Mouse (Mus musculus): Measurements from ENCODE around the gene Mpped1.

Gene Mpped1

DNA sequence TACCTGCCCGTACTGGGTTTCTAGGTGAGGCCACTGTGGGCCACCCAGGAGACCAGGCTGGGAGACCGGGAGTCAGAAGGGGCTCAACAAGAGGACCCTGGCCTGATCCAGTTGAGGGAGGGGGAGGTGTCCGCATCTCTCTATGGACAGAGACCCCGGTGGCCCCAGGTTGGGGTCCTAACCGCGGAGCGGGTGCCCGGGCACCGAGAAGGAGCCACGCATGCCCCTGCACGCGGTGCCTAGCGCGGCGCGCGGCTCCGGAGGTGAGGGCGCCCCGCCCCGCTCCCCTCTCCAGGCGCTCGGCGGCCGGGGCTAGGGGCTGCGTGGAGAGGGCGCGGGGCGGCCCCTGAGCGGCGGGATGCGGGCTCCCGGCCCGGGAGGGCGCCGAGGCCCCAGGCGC, at the start of gene Mpped1:
Gene Mpped1, plus strand, starts transcription at position 81 of the 400 bp plus-strand sequence.
- in situ Hi-C loops (cut with MboI, MseI), result no loop called here

DNA sequence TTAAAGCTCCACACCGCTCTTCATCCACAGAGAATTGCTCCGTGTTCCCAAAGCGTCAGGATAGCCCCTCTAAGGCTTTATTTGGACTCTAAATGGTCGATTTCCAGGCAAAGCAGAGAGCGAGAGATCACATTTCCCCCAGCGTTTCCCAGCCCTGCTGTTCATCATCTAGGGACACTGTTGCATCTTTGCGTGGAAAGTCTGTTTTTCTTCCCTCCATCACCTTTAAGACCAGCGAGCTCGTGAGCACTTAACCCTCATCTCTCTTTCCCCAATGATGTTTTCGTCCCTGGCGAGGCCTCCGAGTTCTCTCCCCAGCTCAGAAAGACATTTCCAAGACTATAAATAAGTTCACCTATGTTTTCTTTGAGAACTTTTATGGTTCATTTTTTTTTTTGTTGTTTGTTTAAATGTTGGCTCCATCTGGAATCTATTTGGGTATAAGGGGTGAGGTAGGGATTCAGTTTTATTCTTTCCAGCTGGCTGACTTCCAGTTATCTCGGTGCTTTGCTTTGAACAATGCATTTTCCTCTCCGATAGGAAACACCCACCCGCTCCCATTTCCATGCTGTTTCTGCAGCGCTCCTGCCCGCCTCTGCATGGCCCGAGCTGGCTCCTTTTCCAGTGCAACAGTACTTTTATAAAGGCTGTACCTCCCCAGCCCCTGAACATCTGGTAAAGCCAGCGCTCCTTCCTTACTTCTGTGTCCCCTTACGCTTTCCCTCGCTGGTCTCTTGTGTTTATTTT, 38.4 kb upstream of the Mpped1 start:
- in situ Hi-C loops (cut with MboI, MseI), result no loop called here

DNA sequence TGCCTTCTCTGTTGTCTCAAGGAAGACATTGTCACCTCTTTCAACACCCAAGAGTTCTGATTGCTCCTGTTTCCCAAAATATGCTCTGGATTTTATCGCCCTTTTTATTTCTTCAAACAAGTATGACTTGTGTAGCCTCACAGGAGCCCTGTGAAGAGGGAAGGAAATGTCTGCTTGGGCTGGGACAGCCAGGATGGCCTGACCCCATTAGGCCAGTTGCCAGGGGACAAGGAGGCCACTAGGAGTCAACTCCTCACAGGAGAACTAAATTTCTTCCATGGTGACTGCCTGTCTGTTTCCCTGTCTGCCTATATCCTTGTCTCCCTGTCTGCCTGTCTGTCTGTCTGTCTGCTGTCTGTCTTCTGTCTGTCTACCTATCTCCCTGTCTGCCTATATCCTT, 37.2 kb upstream of the Mpped1 start:
- in situ Hi-C loops (cut with MboI, MseI), result no loop called here

DNA sequence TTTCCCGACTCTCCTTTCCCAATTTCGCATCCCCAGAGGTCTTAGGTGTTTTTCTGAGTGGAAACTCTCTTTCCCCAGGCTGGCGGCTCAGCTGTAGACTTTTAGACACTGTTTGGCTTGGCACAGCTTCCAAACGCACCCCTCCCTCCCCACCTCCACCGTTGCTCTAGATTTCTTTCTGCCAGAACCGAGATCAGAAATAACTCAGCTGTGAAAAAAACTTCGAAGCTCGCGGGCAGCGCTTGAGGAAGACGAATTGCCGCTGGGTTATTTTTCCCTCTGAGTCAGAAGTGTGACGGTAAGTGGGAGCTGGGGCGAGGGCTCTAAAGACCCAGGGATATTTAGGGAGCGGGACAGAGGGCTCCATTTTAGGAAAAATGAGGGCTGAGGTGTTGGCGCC, 33.0 kb upstream of the Mpped1 start:
- in situ Hi-C loops (cut with MboI, MseI), result no loop called here

DNA sequence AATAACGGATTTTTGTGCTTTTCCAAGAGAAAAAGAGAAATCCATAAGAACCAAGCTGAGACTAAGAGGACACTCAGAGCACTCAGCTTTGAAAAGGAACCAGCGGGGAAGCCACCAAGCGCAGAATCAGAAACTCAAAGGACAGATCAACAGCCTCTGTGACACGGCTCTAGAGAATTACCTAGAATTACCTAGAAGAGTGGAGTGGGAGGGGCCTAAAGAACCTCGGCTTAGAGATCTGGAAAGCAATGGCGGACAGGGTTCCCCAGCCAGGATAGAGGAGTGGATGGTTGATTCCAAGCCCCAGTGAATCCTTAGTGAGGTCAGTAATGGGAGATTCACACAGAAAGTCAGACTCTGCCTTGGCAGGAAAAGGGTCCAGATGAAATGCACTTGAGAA, 30.3 kb upstream of the Mpped1 start:
- in situ Hi-C loops (cut with MboI, MseI), result no loop called here

DNA sequence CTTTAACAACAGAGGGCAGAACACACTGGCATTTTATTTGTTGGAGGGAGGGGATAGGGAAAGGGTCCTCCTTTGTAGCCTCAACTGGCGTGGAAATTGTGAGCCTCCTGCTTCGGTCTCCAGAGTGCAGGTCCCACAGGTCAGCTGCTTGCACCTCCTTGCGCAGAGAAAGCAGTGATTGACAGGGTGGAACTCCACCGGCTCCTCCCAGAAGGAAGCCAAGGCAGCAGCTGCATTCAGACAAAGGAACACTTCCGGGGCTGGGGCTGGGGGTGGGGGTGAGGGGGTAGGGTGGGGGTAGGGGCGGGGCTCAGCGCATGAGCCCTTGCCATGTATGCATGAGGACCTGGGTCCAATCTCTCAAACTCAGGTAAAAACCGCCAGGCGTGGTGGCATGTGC, 29.8 kb upstream of the Mpped1 start:
- in situ Hi-C loops (cut with MboI, MseI), result no loop called here

DNA sequence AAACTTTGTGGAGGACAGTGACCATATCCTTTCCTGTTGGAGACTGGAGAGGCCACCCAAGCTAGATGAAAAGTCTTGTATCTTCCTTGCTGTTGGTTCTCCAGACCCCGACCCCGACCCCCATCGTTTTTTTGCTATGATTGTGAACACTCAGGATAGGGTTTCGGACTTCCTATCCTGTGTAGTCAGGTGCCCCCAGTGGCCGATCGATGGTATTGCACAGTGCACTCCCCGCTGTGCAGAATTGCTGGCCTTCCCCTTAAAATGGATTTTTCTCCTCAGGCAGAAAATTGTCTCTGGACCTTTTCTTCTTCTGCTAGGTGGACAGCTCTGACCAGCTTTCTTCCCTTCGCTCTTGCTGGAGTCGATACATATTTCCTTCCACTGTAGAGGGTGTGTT, 22.5 kb upstream of the Mpped1 start:
- in situ Hi-C loops (cut with MboI, MseI), result no loop called here

DNA sequence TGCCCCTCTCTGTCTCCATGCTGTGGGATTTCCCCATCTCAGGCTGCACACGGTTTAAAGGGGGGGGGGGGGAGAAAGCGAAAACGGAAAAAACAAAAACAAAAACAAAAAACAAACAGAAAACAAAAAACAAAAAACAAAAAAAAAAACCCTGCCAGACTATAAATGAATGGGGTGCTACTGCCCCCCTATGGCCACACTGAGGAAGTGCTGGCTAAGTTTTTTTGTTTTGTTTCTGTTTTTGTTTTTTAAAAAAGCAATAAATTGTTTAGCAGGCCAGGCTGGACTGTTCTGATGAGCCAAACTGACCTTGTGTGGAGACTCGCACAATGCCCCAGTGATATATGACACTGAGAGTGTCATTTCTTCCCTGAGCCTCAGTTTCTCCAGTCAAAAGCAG, 20.3 kb upstream of the Mpped1 start:
- in situ Hi-C loops (cut with MboI, MseI), result no loop called here

DNA sequence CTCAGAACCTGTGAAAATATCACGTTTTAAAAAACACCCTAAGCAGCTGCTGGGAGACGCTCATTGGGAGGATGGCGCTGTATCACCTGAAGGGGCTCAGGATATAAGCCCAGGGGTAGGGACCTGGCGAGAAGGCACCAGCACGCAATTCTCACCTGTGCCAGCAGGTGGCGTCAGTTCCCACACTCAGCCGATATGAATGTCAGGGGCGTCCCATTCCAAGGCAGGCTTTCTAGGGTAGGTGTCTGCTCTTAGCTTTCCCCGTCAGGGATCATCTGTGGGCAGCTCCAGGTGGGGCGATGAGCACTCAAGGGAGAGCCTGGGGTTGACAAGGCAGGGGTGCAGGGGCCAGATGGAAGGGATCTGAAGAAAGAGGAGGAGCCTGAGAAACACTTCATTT, 18.6 kb upstream of the Mpped1 start:
- in situ Hi-C loops (cut with MboI, MseI), result no loop called here

DNA sequence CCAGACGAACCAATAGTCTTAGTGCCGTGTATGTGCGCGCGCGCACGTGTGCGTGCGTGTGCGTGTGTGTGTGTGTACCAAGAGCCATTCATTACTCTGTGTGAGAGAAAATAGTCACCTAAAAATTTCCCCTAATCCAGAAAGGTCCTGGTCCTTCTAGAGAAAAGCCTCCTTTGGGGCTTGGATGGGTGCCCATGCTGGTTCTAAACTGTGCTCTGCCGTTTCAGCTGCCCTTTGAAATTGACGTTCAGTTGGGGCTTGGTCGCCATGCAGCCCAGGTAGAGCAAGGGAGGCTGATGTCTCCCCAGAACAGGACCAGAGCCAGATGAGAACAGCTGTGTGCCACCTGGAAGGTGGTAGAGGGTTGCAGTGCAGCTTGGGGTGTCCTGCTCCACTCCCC, 17.8 kb upstream of the Mpped1 start:
- in situ Hi-C loops (cut with MboI, MseI), result no loop called here

DNA sequence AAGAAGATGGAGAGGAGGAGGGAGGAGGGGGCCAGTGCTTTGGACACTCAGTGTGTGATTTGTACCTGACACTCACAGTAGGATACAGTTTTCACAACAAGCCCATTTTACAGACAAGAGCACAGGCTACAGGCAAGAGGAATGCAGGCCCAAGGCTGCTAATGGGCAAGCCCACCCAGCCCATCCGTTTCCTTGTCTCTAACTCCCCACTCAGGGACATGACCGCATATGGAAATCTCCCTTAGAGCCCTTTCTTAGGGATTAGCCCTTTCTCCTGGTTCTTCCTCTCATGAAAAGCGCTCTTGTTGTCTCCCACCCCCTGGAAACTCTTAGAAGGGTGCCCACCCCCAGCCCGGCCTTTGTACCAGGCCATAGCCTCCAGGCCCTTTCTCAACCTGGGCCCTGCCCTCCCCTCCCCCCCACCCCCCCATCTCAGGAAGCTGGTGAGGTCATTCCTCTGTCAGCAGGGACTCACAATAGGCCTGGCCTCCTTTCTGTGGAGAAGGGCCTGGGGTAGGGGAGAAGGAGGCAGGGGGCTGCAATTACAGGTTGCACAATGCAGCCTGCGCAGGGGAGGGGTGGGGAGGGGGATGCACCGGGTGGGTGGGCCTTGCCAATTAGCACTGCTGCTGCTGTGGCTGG, 13.8 kb upstream of the Mpped1 start:
- in situ Hi-C loops (cut with MboI, MseI), result no loop called here

DNA sequence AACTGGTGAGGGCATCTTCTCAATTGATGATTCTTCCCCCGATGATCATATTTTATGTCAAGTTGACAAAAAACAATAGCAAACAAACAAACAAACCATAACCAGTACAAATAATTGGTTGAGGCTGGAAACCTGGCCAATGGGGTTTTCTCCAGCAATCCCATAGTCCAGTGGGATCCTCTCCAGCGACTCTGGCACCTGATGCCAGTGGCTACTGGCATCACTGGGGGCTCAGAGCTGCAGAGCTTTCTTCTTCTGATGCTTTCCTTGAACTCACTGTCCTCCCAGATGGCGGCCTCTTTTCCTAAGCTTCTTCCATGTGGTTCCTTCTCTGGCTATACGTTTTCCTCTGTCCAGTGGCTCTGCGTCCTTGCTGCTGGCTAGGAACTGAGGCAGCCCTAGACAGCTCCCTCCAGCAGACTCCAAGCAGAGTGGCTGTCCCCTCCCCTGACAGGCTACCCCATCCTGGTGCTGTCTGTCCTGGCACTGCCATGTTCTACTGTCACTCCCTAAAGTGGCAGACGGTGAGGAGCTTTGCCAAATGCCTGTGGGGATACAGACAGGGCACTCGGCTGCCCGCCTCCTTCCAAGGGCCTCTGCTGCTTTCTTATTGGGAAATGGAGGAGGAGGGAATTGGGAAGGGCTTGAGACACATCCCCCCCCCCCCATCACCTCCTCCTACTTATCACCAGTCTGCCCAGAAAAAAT, 7.8 kb upstream of the Mpped1 start:
- in situ Hi-C loops (cut with MboI, MseI), result no loop called here

DNA sequence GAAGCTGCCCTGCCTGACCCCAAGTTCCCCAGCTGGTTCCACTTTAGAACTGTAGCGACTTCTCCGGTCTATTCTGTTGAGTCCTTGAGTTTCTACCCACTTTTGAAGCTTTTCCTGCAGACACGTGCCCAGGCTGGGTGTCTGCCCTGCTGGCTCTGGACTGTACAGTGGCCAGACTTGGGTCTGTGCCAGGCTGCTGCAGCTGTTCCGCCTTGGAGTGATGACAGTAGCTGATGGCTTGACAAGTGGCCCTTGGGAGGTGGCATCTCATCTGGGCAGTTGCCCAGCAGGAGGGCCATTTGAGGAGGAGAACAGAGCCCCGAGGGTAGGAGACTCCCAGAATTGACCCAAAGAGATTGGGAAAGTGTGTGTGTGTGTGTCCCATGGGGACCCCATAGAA, 6.8 kb upstream of the Mpped1 start:
- in situ Hi-C loops (cut with MboI, MseI), result no loop called here

DNA sequence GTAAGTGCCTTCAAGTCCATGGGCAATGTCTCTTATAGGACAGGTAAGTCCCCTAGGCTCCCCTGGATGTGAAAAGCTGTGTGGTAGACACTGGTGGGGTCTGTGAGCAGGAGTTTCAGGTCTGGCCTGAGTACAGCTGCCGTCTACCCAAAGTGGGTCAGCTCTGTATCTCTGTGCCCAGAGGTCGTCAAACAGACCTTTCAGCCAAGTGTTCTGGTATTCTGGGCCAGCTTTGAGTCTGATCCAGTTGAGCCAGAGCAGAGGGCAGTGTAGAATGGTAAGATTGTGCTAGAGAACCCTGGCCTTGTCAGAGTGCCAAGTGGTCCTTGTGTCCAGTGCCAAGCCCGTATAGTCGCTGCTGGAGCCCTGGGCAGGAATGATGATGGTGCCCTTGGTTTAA, 6.3 kb upstream of the Mpped1 start:
- in situ Hi-C loops (cut with MboI, MseI), result no loop called here

DNA sequence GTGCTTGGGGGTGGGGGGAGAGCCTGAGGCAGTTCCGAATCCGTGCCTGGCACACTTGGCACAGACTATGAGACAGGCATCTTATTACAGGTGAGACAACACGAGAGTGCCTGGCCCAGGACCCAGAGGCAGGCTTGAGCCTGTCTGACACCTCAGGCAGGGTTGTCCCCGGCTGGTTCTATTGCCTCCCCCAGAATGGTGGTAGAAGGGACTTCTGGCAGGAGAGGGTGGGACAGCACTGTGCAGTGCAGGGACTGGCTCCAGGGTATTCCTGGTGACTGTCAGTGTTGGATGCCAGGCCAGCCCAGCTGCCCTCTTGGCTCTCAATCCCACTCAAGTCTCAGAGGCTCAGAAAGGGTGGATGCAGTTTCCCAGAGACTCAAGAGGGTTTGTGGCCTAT, 4.3 kb upstream of the Mpped1 start:
- in situ Hi-C loops (cut with MboI, MseI), result no loop called here

DNA sequence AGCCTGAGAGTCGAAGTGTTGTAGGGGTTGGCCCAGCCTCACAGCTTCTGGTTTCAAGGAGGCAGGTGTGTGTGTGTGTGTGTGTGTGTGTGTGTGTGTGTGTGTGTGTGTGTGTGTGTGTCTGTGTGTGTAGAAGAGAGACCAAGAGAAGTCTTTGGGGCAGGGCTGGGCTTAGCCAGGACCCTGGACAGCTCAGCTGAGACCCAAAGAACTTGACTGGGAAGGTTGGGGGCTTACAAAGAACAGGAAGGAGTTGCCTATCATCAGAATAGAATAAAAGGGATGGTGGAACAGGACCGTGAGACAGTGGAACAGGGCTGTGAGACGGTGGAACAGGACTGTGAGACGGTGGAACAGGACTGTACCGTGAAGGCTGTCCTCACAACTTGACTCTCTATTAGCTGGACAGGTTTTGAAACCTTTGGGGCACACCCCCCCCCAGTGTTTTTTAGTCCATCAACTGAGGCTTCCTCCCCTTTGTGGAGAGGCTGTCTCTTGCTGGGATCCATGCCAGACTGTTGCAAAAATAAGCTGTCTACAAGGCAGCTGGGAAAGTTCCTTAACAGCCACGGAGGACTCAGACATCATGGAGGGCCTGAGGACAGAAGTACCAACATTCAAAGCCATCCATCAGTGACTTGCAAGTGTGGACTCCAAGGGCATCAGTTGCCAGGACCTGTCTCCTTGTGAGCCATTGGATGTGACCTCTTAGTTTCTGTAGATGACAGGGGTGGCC, 2.8 kb upstream of the Mpped1 start:
- in situ Hi-C loops (cut with MboI, MseI), result no loop called here

DNA sequence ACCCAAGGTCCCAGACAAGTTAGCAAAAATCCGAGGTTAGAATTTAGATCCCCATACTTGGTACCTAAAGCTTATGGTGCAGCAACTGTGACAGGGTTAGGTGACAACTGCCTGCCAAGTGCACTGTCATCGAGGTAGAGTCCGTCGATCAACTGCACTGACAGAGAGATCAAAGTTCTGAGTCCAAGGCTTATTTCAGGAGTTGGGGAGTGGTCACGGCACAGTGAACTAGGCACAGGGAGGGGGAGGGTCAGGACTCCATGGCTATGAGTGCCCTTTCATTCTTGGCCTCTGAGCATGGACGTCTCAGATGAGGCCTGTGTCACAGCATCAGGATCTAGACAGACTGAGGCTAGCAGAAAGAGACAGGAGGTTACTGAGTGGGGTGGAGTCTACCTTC, 1.8 kb upstream of the Mpped1 start:
- in situ Hi-C loops (cut with MboI, MseI), result no loop called here

DNA sequence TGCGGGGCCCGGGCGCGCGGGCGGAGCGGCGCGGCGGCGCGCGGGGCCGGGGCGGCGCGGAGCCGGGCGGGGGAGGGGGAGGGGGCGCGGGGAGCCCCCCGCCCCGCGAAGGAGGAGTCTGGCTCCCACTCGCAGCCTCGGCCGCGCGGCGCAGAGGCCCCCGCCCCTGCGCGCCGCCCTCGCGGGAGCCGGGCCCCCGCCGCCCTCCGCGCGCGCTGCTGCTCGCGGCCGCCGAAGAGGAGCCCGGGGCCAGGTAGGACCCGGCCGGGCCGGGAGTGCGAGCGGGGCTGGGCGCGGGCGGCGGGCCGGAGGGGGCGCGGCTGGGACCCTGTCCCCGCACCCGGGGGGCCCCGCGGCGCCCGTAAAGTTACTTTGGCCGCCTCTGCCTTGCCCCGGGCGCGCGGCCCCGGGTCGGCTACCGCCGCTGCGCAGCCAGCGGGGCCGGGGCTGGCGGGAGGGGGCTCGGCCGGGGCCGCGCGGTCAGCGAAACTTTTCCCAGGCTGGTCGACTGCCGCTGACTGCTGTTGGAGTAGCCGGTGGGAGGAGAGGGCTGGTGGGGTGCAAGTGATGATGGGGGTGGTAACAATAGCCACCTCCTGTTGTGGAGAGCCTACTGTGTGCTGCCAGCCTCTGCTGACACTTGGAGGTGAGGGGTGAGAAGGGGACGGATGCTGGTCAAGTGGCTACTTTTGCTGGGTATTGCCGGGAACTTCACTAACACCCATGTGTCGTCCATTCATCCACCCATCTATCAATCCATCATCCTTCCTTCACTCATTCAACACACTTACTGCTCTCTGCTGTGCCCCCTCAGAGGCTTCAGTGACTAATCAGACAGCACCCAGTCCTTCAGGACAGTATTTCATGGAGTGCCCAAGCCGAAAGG, 831 bp downstream of the Mpped1 start:
- in situ Hi-C loops (cut with MboI, MseI), result no loop called here

DNA sequence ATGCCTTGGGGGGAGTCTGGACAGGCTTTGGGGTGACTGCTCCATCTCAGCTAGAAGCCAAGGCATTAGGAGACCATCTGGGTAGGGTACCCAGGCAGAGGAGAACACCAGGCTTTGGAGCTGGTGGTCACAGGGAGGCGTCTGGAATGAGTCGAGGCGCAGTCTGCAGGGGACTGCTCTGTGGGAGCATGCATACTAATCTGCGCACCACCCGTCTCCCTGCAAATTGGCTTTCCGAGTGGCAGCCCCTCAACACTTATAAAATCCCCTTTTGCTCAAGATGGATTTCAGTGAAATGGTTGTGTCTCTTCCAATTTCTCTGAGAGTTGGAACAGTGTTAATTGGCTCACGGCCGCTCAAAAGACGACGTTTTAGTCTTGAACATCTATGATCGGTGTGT, 2.0 kb downstream of the Mpped1 start:
- in situ Hi-C loops (cut with MboI, MseI), result no loop called here

DNA sequence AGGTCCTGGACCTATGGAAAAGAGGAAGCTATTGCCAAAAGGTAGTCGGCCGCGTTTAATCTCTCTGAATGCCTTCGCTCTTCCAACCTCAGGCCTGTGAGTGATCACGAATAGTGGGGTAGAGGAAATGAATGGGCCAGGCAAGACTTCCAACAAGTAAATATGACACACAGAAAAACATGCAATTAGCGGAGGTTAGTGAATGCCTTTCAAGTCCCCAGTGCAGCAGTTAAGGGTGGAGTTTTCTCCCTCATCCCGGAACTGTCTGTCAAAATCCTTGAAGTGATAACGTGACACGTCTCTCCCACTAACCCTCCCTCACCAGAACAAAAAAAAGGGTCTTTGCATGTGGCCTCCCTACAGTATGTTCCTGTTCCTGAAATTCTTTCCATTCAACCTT, 3.0 kb downstream of the Mpped1 start:
- in situ Hi-C loops (cut with MboI, MseI), result no loop called here

DNA sequence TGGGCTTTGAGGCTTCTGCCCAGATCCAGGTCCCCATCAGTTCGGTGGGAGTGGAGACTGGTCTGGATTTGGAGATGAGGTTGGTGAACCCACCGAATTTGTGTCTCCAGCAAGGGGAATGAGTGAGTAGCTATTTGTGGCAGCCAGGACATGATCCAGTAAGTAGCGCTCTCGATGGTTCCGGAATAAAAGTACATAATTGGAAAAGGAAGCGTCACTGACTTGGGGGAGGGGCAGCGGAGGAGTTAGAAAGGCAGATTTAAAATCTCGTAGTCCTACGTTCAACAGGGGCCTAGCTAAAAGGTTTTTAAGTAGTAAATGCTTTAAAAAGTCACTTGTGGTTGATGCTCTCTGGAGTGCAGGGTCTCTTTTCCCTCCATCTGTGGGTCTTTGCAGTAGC, 5.5 kb downstream of the Mpped1 start:
- in situ Hi-C loops (cut with MboI, MseI), result no loop called here
